Mouse (Mus musculus): ENCODE data around the gene Grap2.

Grap2 gene

DNA sequence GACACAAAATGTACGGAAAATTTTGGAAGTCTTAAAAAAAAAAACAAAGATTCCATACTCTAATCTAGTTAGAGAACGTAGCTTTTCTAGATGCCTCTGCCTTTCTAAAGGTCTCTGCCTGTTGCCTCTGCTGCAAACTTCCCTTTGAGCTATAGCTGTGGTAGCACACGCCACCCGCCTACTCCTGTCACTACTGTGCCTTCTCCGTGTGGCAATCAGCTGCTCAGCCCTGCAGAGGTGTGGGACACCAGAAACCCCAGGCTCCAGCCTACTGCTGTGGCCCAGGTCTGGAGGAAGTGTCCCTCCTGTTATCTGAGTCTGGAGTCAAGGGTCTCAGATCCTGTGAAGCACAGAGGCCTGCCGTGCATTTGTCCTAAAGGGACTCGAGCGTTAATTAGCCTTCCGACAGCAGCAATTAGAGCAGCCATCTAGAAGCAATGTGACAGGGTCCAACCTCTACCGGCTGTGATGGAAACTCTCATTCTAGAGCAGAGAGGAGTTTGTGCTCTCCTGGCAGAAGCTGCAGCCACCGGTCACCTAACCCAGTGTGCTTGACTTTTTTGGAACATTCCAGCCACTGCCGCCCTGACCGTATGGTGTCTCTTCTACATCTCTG lies 64.5 kb downstream of the Grap2 start:
- no peak for DNase-seq (ENCODE audit: low spot score in 2 of 2)

- DNase-seq (ENCODE audit: low spot score in 2 of 2), result no peak
Measured at GRCm38 (mm10) chr15:80639071-80639702, 66.8 kb downstream of the Grap2 start.

- no peak for DNase-seq (ENCODE audit: low spot score in 2 of 2)
Measured at GRCm38 (mm10) chr15:80639874-80640273, 67.5 kb downstream of the Grap2 start.

DNA sequence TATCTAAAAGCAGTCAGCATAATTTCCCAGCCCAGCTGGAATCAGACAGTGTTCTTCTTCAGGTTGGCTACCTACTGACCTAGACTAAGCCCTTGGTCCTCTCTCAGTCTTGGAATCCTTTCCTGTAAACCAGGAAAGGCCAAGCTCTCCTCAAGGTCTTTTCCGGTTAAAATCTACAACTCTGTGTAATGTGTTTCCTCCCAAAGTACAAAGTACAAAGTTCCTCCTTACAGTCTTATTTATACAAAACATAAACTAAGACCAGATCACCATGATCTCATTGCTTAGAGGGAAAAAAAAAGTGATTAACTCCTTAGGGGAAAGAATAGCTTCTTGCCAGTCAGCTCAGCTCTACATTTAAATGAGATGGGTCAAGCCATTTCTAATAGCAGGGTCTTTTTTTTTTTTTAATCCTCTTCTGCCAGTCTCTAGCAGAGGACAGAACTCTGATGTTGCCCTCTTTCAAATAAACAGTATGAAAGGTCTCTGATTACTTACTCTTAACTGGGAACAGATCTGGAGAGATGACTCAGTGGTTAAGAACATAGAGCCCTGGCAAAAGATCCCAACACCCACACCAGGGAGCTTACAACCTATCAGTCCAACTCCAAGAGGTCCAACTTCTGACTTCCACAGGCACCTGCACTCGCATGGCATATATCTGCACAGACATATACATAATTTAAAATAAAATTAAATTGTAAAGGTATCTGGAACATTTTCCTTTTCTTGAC lies 69.5 kb downstream of the Grap2 start:
- no peak for DNase-seq (ENCODE audit: low spot score in 2 of 2)

DNA sequence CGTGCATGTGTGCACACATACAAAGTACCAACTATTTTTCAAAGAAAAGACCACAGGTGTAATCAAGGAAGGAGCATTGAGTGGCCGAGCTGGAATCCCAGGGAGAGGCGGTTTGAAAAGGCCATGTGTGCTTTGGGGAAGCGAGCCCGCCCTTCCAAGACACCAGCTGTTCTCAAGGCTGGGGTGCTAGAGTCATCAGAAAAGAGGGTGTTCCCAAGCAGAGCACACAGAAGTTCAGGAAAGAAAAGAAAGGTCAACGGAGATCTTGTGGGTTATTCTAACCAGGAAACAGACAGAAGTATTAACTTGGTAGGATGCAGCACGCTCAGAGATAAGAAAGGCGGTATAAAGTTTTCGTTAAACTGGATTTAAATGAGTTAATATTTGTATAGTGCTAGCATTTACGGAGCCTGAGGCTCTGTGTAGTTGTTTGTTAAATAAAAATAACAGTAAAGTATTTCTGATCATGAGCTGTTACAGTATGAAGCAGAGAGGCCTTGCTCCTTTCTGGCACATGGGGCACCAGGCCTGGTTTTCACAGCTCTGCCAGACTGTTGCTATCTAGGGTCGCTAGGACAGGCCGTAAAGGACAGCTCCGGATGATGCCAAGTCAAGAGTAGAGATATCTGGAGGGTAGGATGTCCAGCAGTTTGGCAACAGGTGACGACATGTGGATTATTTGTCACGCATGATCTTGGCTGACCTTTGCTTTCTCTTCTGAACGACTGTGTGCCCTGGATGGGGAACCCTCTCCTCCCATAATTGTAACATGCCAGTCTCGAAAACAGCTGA lies 72.8 kb downstream of the Grap2 start:
- DNase-seq (ENCODE audit: low spot score in 2 of 2), result no peak

GRCm38 (mm10) chr15:80648977-80649606 lies 76.7 kb downstream of the Grap2 start:
- DNase-seq (ENCODE audit: low spot score in 2 of 2), result no peak

- DNase-seq (ENCODE audit: low spot score in 2 of 2), result no peak
Measured at GRCm38 (mm10) chr15:80650412-80650811, 78.0 kb downstream of the Grap2 start.

DNA sequence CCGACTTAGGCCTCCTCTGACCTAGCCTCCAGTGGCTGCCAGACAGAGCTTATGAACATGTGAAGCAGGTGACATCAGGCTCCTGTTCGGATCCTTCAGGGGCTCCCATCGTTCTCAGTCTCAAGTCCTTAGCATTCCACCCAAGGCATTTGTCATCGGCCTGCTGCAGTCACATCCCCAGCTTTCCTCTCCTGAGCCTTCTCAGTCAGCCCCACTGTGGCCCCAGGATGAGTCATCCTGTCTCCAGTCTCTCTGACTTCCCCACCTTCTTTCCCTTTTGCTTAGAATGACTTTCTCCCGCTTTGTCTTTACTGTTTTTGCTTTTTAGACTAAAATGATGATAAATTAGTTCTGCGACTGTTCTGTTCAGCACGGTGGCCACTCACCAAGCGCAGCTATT lies 81.5 kb downstream of the Grap2 start:
- no peak for DNase-seq (ENCODE audit: low spot score in 2 of 2)

GRCm38 (mm10) chr15:80658815-80659471 lies 86.5 kb downstream of the Grap2 start:
- no peak for DNase-seq (ENCODE audit: low spot score in 2 of 2)

GRCm38 (mm10) chr15:80660963-80661362 lies 88.6 kb downstream of the Grap2 start:
- DNase-seq (ENCODE audit: low spot score in 2 of 2), result no peak

DNA sequence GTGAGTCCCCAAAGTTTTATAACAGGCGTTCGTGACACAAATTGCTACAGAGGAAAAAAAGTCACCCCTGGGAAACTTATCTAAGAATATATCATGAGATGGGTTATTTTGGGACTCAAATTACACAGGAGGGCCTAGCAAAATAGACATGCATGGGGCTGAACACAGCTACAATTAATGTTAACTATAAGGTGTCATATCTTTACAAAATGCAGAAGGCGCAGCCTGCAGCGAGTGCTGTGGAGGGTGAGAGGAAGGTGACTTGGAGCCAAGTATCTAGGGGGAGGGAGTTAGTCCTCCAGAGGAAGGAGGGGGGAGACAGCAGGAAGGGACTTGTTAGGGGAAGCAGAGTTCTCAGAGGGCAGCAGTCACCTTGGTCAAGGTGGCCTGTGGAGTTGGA lies 92.0 kb downstream of the Grap2 start:
- no peak for DNase-seq (ENCODE audit: low spot score in 2 of 2)

DNA sequence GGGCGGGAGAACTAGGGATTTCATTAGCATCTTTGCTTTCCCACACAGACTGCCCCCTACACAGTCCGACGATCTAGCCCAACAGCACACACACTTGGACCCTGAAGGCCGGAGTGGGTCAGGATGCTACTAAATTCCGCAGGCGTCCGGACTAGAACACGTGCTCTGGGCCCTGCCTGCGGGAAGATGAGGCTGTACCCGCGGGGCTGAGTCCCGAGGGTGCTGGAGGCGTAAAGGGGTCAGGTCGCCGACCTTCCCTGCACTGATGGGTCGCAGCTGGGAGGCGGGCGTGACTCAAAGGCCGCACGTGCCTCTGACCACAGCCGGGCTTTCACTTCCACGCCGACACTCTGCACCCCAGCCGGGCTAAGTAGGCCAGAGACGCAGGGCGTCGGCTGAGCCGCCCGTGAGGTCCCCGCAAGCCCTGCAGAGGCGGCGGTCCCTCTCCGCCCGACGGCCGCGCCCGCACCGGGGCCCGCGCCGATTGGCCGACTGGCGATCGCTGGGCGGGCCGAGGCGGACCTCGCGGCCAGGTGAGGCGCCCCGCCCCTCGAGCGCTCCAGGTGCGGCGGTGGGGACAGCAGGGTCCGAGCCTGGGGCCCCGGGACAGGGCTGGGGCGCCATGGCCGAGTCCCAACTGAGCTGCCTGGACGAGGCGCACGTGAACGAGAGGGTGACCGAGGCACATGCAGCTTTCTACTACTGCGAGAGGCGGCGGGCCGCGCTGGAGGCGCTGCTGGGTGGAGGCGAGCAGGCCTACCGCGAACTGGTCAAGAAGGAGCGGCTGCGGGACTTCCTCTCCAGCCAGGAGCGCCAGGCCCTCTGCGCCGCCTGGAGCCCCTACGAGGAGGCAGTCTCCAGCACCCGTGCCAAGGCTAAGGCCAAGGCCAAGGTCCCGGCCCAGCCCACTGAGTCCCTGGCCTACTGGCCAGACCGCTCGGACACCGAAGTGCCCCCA lies 99.2 kb downstream of the Grap2 start, which contains the start of gene Fam83f:
TSS of gene Fam83f (plus strand) at position 553 of the 958 bp plus-strand sequence.
- DNase-seq (ENCODE audit: low spot score in 2 of 2), result no peak

DNA sequence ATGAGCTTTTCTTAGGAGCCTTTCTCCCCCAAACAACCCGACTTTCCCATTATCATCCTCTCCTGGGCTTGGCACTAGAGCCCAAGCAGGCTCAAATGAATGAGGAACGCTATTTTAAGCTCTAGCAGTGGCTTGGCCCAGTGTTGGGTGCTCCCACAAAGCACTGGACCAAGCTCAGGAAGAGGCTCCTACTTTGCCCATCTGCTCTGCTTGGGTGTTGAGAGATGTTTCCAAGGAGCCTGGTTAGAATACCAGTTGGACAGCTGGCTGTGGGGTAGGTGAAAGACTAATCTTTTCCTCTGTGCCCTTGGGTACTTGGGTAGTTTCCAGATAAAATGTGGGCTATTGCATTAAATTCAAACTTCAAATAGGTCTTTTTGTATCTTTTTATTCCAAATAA lies 100.4 kb downstream of the Grap2 start:
- no peak for DNase-seq (ENCODE audit: low spot score in 2 of 2)

GRCm38 (mm10) chr15:80673337-80674095 lies 101.1 kb downstream of the Grap2 start:
- DNase-seq (ENCODE audit: low spot score in 2 of 2), result no peak

DNA sequence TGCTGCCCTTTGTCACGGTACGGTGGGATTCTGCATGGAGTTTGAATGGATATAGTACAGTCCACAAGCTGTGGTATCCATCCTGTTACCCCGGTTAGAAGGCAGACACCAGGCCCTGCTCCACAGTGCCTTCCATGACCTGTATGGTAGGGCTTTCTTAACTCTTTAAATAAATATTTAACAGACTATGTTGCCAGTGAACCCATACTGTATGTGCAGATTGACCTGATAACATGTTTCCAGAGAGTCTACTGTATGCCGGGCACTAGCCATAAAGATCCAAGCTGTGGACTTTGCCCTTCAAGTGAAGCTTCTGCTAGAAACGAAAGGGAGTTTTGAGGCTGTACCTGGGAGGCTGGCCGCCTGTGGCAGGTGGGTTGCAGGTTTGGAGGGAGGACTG lies 102.3 kb downstream of the Grap2 start:
- no peak for DNase-seq (ENCODE audit: low spot score in 2 of 2)

DNA sequence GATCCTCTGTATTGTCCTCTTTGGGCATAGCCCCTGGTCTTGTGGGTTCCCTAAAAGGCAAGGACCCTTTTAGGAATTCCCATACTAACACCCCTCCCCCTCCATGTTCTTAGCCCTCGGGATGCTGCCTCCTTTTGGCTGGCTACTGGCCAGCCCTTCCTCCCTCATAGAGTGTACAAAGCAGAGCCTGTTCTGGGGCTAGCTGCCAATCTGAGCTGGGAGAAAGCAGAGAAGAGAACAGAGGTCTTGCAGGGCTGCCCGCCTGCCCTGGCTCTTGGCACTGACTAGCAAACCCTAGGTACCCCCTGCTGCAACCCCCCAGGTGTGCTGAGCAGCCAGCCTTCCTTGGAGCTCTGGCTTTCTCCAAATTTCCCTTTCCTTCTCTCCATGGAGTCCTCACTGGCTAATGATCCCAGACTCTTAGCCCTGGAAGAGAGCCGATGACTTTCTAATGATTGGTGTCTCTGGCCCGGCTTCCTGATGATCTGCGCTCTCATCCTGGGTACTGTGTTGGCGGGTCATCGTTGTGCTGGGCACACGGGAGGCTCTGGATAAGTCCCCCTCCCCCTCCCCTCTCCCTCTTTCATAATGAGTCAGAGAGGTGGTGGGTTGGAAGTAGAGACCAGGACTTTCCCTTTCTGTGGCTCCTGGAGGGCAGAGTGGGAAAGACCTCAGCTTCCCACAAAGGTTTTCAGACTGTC lies 107.3 kb downstream of the Grap2 start:
- DNase-seq (ENCODE audit: low spot score in 2 of 2), result no peak

DNA sequence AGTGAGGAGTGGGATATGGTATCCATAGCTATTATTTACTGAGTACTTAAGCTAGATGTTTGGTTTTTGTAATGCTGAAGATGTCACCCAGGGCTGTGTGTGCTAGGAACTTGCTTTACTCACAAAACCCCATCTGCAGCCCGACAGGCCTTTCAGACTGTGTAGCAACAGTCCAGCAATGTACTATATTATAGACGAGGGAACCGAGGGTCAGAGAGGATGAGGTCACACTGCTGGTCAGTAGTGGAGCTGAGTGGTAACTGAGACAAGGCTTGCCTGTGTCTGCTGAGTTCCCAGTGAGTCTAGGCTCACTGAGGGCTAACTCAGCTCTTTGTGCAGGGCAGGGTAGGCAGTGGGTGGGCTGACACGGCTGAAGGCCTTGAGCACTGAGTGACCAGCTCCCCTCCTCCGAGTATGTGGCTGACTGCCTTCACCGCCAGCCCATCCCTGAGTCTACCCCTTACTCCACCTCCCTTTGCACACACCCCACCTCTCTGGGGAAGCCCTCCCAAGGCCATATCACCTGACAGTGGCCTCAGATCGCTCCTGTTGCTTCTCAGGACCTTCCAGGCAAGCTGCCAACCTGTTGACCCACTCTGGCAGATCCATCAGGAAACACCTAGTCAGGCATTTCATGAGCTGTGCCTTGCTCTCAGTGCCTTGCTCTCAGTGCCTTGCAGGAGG lies 108.1 kb downstream of the Grap2 start:
- DNase-seq (ENCODE audit: low spot score in 2 of 2), result no peak

- DNase-seq (ENCODE audit: low spot score in 2 of 2), result peak; percentile 35 to 62
Measured at GRCm38 (mm10) chr15:80681466-80681881, 109.1 kb downstream of the Grap2 start.

All from thymus, postnatal 10 days (tissue).